Mouse (Mus musculus) mouse embryonic stem cell (cell line): ENCODE measurements around the gene 4930579G24Rik.

ENCODE experiments used
- in situ Hi-C, 2 experiments: fragments of 300-500 bp; cut with MboI; formaldehyde crosslinking; loops; 1 replicate in 1 of 2; 3 replicates in 1 of 2; pipeline ENCODE4 v1.14.3; 2019 to 2020; ENCODE audit warnings: low sequenced_read_pairs in 2 of 2, low pct_unique_long_range_greater_than_20kb in 1 of 2, mixed read lengths in 1 of 2; ENCODE audit not compliant: unreplicated experiment in 1 of 2

4930579G24Rik gene

DNA sequence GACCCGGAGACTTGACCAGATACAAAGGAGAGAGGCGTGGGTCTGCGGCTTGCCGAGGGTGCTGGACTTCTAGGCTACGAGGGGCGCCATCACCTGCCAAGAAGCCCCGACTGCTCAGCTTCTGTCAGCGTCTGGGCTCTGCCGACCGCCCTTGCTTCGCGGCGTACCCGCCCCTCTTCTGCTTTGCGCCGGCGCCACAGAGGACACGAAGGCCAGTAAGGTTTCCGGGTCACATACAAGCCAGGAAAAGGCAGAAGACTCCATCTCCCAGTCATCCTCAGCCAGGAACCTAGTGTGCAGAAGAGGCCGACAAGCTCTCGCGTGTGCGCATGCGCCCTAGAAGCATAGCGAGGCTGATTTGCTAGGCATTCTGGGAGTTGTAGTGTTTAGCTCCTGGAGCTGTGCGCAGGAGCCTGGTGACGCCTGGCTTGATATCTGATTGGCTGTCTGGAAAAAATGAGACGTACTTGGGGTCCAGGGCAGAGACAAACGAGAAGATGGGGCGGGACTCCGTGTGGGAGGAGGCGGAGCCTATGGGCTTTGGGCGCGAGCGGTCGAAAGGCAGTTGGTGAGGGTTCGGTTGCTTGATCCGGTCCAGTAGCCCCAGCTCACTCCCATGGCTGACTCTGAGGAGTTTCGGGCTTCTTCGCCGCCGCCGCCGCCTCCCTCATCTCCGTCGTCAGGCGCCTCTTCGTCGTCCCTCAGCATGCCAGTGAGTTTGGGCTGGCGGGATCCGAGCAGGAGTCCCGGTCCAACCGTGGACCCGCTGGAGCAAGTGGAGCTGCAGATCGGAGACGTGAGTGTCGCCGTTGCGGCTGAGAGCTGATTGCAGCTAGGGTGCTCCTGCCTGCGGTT is at the start of gene 4930579G24Rik:
Gene 4930579G24Rik (plus strand): TSS at position 519 of the 855 bp plus-strand sequence.
- in situ Hi-C loops = no loop called here

DNA sequence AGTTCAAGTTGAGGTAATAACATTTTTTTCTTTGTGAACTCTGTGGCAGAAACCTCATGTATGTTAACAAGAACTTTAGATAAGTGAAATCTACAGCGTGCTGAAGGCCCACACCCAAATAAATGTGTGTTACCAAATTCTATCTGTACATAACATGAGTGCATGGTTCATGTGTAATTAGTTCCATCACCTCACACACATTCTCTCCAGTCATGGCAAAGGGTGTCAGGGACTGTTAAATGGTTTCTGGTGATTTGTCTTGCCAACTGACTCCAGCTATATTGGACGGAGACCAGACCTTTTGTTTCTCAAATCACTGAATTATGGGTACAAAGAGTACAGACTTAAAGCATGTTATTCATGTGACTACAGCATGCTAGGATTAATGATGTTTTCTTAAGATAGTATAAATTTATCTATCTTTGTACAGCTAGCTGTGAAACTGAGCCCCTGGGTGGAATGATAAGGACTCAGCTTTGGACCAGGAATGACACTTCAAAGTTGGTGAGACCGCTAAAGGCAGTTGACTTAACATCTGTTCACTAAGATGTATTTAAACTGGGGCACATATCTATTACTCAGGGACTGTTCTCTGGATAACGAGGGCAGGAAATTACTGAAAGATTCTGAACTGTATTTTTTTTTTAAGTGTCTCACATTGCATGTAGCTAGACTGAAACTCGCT is 48.8 kb upstream of the 4930579G24Rik start:
- in situ Hi-C loops = loop anchor here (10.0 to 25.0 kb wide), 2 partner anchors 375 to 618 kb away; no protein-coding TSS in a partner anchor

DNA sequence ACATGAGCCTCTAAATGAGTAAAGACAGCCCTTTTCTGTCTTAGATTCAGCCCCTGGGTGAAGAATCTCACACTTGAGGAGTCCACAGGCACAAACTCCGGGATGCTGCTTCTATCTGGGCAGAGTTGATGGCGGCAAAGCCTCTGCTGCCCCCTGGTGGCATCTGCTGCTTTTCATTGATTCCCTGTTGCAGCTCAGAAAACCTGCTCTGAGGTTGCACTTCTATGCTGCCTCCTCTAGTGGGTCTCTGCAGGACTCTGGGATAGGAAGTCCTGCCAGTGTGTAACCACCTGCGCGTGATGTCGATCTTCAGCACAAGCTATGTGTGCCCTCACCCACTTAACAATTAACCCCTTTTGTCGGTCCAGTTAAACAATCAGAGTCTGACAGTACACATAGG is 42.1 kb upstream of the 4930579G24Rik start:
- in situ Hi-C loops = loop anchor here (5.0 to 25.0 kb wide), 3 partner anchors 382 to 625 kb away; no protein-coding TSS in a partner anchor

- in situ Hi-C loops = loop anchor here (5.0 to 25.0 kb wide), 3 partner anchors 385 to 627 kb away; no protein-coding TSS in a partner anchor
Measured at GRCm38 (mm10) chr3:79589671-79590070, 39.2 kb upstream of the 4930579G24Rik start.

DNA sequence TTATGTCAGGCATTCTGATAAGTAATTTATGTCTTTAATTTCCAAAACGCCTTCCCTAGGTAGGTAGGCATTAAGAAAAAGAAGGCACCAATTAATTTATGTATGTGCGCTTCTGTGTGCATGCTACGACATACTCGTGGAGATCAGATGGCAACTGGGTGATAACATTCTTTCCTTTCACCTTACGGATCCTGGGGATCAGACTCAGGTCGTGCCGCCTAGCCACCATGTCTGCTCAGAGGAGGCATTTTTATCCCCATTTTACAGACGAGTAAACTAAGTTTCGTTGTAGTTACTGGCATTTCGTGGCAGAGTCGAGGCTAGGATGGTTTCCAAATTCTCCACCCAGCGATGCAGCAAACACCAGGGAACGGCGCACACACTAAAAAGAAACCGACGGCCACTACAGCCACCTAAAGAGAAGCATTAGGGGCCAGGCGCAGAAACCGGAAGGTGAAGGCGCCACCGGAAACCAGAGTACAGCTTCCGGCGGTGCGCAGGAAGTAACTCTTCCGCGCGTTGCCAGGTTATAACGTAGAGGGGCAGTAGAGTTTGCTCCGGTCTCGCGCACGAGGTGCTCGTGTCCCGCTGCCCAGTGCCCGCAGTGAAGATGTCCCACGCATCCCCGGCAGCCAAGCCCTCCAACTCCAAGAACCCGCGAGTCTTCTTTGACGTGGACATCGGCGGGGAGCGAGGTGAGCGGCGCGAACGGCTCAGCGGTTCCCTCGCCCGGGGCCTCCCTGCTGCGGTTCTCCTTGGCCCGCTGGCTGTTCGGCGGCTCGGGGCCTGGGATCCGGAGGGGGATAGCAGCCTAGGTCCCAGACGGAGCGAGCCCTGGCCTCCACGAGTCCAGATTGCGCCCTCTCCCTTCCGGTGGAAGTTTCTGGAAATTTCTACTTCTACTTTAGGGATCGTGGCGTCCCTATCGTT is 37.8 kb upstream of the 4930579G24Rik start, which contains the start of gene Ppid:
Gene Ppid (plus strand): TSS at position 480 of the 930 bp plus-strand sequence.
- in situ Hi-C loops = loop anchor here in 1 of 2 experiments (25.0 kb wide), 1 partner anchor 629 kb away; no protein-coding TSS in a partner anchor

- in situ Hi-C loops = loop anchor here in 1 of 2 experiments (25.0 kb wide), 1 partner anchor 630 kb away; no protein-coding TSS in a partner anchor
Measured at GRCm38 (mm10) chr3:79591793-79592471, 36.9 kb upstream of the 4930579G24Rik start.

- in situ Hi-C loops = loop anchor here in 1 of 2 experiments (25.0 kb wide), 1 partner anchor 633 kb away; no protein-coding TSS in a partner anchor
Measured at GRCm38 (mm10) chr3:79595468-79595867, 33.4 kb upstream of the 4930579G24Rik start.

- in situ Hi-C loops = no loop called here
Measured at GRCm38 (mm10) chr3:79609886-79610285, 19.0 kb upstream of the 4930579G24Rik start.

GRCm38 (mm10) chr3:79627484-79628181 is 1.2 kb upstream of the 4930579G24Rik start:
- in situ Hi-C loops = no loop called here

DNA sequence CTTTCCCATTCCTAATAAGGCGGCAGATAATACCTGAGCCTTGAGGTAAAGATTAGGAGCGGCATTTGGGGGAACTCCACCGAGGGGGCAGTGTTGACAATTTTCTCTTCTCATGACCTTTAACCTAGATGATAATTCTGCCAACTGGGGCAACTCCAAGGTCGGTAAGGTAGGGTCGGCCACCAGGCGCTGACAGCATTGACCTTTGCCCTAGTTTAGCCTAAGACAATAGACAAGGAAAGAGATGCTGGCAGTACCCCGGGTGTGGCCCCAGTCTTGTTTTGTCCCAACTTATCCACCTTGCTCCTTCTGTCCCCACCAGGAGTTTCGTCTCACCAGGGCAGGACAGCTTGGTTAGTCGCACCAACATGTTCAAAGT is 708 bp upstream of the 4930579G24Rik start:
- in situ Hi-C loops = no loop called here

- in situ Hi-C loops = no loop called here
Measured at GRCm38 (mm10) chr3:79629416-79629730, 494 bp downstream of the 4930579G24Rik start, which contains the start of gene Etfdh. Gene Etfdh, minus strand, starts transcription at chr3:79629500.

- in situ Hi-C loops = no loop called here
Measured at GRCm38 (mm10) chr3:79652129-79652528, 23.2 kb downstream of the 4930579G24Rik start.

- in situ Hi-C loops = no loop called here
Measured at GRCm38 (mm10) chr3:79656682-79657081, 27.8 kb downstream of the 4930579G24Rik start.

DNA sequence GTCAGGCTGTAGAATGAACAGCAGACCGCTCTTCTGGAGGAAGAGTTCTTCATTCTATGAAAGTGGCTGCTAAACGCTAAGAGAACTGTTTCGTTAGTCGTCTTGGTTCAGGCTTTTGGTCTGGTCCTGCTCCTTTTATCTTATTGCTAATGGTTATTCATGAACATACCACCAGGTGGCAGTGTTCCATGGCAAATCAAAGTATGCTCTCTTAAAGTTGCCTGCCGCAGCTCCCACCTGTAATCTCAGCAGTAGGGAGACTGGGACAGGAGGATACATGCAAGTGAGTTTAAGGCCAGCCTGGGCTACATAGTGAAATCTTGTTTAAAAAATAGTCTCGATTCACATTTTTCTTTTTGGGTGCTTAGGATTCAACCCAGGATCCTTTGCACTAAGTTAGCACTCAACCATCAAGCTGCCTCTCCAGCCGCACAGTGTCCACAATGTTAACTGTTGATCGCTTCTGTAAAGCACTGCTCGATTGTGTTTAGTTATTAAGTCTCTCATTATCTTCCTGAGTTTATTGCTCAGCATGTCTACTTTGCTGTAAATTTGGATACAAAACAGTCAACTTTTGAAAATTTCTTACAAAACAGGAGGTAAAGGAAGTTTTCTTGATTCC is 36.0 kb downstream of the 4930579G24Rik start:
- in situ Hi-C loops = loop anchor here (5.0 kb wide), 1 partner anchor 147 kb away; no protein-coding TSS in a partner anchor

- in situ Hi-C loops = no loop called here
Measured at GRCm38 (mm10) chr3:79670556-79670955, 41.7 kb downstream of the 4930579G24Rik start.

DNA sequence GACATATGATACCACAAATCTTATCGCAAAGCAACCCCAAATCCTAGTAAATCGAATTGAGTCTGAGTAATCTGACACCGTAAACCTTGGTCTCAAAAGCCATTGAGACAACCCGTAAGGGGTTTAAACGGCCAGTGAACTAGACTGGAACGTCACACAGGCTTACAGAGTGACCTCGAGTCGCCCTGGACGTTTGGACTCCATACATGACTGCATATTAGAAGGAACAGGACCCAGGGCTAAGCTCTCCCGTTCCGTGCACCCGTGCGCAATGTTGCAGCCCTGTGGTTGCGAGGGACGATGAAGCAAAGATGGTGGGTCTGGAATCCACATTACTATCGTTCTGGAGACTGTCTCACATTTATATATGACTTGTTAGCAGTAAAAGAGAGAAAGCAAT is 43.3 kb downstream of the 4930579G24Rik start:
- in situ Hi-C loops = no loop called here

GRCm38 (mm10) chr3:79673082-79673481 is 44.2 kb downstream of the 4930579G24Rik start:
- in situ Hi-C loops = no loop called here
